In the genomic region with DNA sequence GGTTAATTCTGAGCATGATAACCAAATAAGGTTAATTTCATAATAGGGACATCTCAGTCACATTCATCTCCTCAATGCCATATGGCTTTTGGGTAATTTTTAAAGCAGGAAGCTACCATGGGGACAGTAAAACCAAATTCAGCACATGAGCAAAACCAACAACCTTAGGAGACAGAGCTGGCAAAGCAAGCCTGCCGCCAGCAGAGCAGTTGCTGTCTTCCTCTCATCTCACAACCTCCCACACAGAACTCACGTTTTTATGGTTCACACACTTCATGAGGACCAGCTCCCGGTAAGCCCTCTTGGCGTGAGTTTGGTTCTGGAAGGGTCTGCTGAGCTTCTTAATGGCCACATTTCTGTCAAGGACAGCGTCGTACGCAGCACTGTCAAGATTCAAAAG, we compare ENCODE assay signal across 12 mouse cellular contexts.
"Had no signal": no experiment of that assay in that cellular context is flagged by ENCODE, and none has a peak within 500 bp of the region (broad histone marks: within the 10 kb centered on the region; RNA-seq: fewer than 3 reads in every experiment).

No protein-coding gene starts in this region.

- ATAC-seq: liver, embryonic 12.5 days had no signal

- DNase-seq: kidney, adult 2 months; kidney, postnatal 25 days; liver; lung, adult 18-20 months; lung, postnatal 10 days; lung, postnatal 36 days; midbrain, embryonic 14.5 days; right cerebral cortex, postnatal 25 days; thymus, adult 2 months; thymus, postnatal 14 days; thymus, postnatal 4 days had no signal
